Mouse (Mus musculus): Measurements from ENCODE around the gene Lsm3. TPM values are rescaled to one million over a fixed set of nuclear protein-coding genes. Genes with fewer than 3 reads are reported as not detected.

The Lsm3 gene
- polyA plus RNA-seq, 1 experiment from 2014 or later = 251 TPM

GRCm38 (mm10) chr6:91476541-91476940 is 39.2 kb upstream of the Lsm3 start:
- Histone ChIP-seq H3K36me3 (ENCODE audit: insufficient read depth, low read length) (peaks cover 42% of the 10 kb centered on the region), H3K9ac (replicated peaks; ENCODE audit: low read length) (no peak overlapping the region), H3K4me2 (replicated peaks; ENCODE audit: low read depth, low read length) (no peak overlapping the region), H3K9me3 (ENCODE audit: low read length) (no peaks in the 10 kb centered on the region), H3K4me3 (ENCODE audit: low read length) (no peak overlapping the region), H3K4me1 (ENCODE audit: insufficient read depth, low read length) (peaks cover 22% of the 10 kb centered on the region), H3K27ac (ENCODE audit: low read length) (no peak overlapping the region), H3K27me3 (ENCODE audit: insufficient read depth, low read length) (no peaks in the 10 kb centered on the region)
- ATAC-seq (ENCODE audit: low FRiP score, low TSS enrichment) = no peak
- 86% methylated on average over 2 of the region's 2 CpGs for WGBS

GRCm38 (mm10) chr6:91483371-91483770 is 32.4 kb upstream of the Lsm3 start:
- no peak overlapping the region for H3K4me3 ChIP-seq (ENCODE audit: low read length)
- H3K9ac ChIP-seq (replicated peaks; ENCODE audit: low read length) = no peak overlapping the region
- no peaks in the 10 kb centered on the region for H3K27me3 ChIP-seq (ENCODE audit: insufficient read depth, low read length)
- ATAC-seq (ENCODE audit: low FRiP score, low TSS enrichment) = no peak
- no peaks in the 10 kb centered on the region for H3K9me3 ChIP-seq (ENCODE audit: low read length)
- H3K4me2 ChIP-seq (replicated peaks; ENCODE audit: low read depth, low read length) = no peak overlapping the region
- WGBS = 88% methylated on average over 2 of the region's 2 CpGs
- H3K36me3 ChIP-seq (ENCODE audit: insufficient read depth, low read length) = peaks cover 86% of the 10 kb centered on the region
- H3K4me1 ChIP-seq (ENCODE audit: insufficient read depth, low read length) = no peaks in the 10 kb centered on the region
- H3K27ac ChIP-seq (ENCODE audit: low read length) = no peak overlapping the region

GRCm38 (mm10) chr6:91486736-91487453 is 28.8 kb upstream of the Lsm3 start:
- H3K36me3 ChIP-seq (ENCODE audit: insufficient read depth, low read length) = peaks cover 73% of the 10 kb centered on the region
- no peak overlapping the region for H3K9ac ChIP-seq (replicated peaks; ENCODE audit: low read length)
- ATAC-seq (ENCODE audit: low FRiP score, low TSS enrichment) = no peak
- no peak overlapping the region for H3K4me3 ChIP-seq (ENCODE audit: low read length)
- H3K27me3 ChIP-seq (ENCODE audit: insufficient read depth, low read length) = no peaks in the 10 kb centered on the region
- H3K4me2 ChIP-seq (replicated peaks; ENCODE audit: low read depth, low read length) = no peak overlapping the region
- 89% methylated on average over 15 of the region's 15 CpGs for WGBS
- no peaks in the 10 kb centered on the region for H3K4me1 ChIP-seq (ENCODE audit: insufficient read depth, low read length)
- no peak overlapping the region for H3K27ac ChIP-seq (ENCODE audit: low read length)
- H3K9me3 ChIP-seq (ENCODE audit: low read length) = no peaks in the 10 kb centered on the region

- H3K27me3 ChIP-seq (ENCODE audit: insufficient read depth, low read length) = no peaks in the 10 kb centered on the region
- no peak overlapping the region for H3K4me3 ChIP-seq (ENCODE audit: low read length)
- no peaks in the 10 kb centered on the region for H3K9me3 ChIP-seq (ENCODE audit: low read length)
- 76% methylated on average over 9 of the region's 9 CpGs for WGBS
- H3K9ac ChIP-seq (replicated peaks; ENCODE audit: low read length) = no peak overlapping the region
- ATAC-seq (ENCODE audit: low FRiP score, low TSS enrichment) = no peak
- H3K4me2 ChIP-seq (replicated peaks; ENCODE audit: low read depth, low read length) = no peak overlapping the region
- H3K27ac ChIP-seq (ENCODE audit: low read length) = no peak overlapping the region
- H3K4me1 ChIP-seq (ENCODE audit: insufficient read depth, low read length) = no peaks in the 10 kb centered on the region
- H3K36me3 ChIP-seq (ENCODE audit: insufficient read depth, low read length) = peaks cover 70% of the 10 kb centered on the region
Measured at GRCm38 (mm10) chr6:91488496-91489212, 27.1 kb upstream of the Lsm3 start.

GRCm38 (mm10) chr6:91489872-91490271 is 25.9 kb upstream of the Lsm3 start:
- H3K27ac ChIP-seq (ENCODE audit: low read length) = no peak overlapping the region
- ATAC-seq (ENCODE audit: low FRiP score, low TSS enrichment) = no peak

GRCm38 (mm10) chr6:91491004-91491403 is 24.7 kb upstream of the Lsm3 start:
- no peak overlapping the region for H3K4me2 ChIP-seq (replicated peaks; ENCODE audit: low read depth, low read length)
- H3K27me3 ChIP-seq (ENCODE audit: insufficient read depth, low read length) = no peaks in the 10 kb centered on the region
- 62% methylated on average over 6 of the region's 6 CpGs for WGBS
- peaks cover 62% of the 10 kb centered on the region for H3K36me3 ChIP-seq (ENCODE audit: insufficient read depth, low read length)
- no peaks in the 10 kb centered on the region for H3K4me1 ChIP-seq (ENCODE audit: insufficient read depth, low read length)
- ATAC-seq (ENCODE audit: low FRiP score, low TSS enrichment) = no peak
- no peaks in the 10 kb centered on the region for H3K9me3 ChIP-seq (ENCODE audit: low read length)
- no peak overlapping the region for H3K4me3 ChIP-seq (ENCODE audit: low read length)
- no peak overlapping the region for H3K27ac ChIP-seq (ENCODE audit: low read length)
- H3K9ac ChIP-seq (replicated peaks; ENCODE audit: low read length) = no peak overlapping the region

More at GRCm38 (mm10) chr6:91489872-91490271, 25.9 kb upstream of the Lsm3 start:
- Histone ChIP-seq H3K4me3 (ENCODE audit: low read length) (no peak overlapping the region), H3K36me3 (ENCODE audit: insufficient read depth, low read length) (peaks cover 67% of the 10 kb centered on the region), H3K27me3 (ENCODE audit: insufficient read depth, low read length) (no peaks in the 10 kb centered on the region), H3K9ac (replicated peaks; ENCODE audit: low read length) (no peak overlapping the region), H3K4me1 (ENCODE audit: insufficient read depth, low read length) (no peaks in the 10 kb centered on the region), H3K9me3 (ENCODE audit: low read length) (no peaks in the 10 kb centered on the region), H3K4me2 (replicated peaks; ENCODE audit: low read depth, low read length) (no peak overlapping the region)
- 92% methylated on average over 10 of the region's 10 CpGs for WGBS

- Histone ChIP-seq H3K27me3 (ENCODE audit: insufficient read depth, low read length) (no peaks in the 10 kb centered on the region), H3K4me1 (ENCODE audit: insufficient read depth, low read length) (no peaks in the 10 kb centered on the region), H3K9ac (replicated peaks; ENCODE audit: low read length) (no peak overlapping the region), H3K4me3 (ENCODE audit: low read length) (no peak overlapping the region), H3K27ac (ENCODE audit: low read length) (no peak overlapping the region), H3K36me3 (ENCODE audit: insufficient read depth, low read length) (peaks cover 61% of the 10 kb centered on the region), H3K9me3 (ENCODE audit: low read length) (no peaks in the 10 kb centered on the region), H3K4me2 (replicated peaks; ENCODE audit: low read depth, low read length) (no peak overlapping the region)
- no peak for ATAC-seq (ENCODE audit: low FRiP score, low TSS enrichment)
- WGBS = 90% methylated on average over 10 of the region's 10 CpGs
Measured at GRCm38 (mm10) chr6:91493053-91493452, 22.7 kb upstream of the Lsm3 start.

GRCm38 (mm10) chr6:91494526-91494925 is 21.2 kb upstream of the Lsm3 start:
- Histone ChIP-seq H3K27me3 (ENCODE audit: insufficient read depth, low read length) (no peaks in the 10 kb centered on the region), H3K27ac (ENCODE audit: low read length) (no peak overlapping the region), H3K36me3 (ENCODE audit: insufficient read depth, low read length) (peaks cover 70% of the 10 kb centered on the region), H3K4me1 (ENCODE audit: insufficient read depth, low read length) (no peaks in the 10 kb centered on the region), H3K4me3 (ENCODE audit: low read length) (no peak overlapping the region), H3K9ac (replicated peaks; ENCODE audit: low read length) (no peak overlapping the region), H3K4me2 (replicated peaks; ENCODE audit: low read depth, low read length) (no peak overlapping the region), H3K9me3 (ENCODE audit: low read length) (no peaks in the 10 kb centered on the region)
- ATAC-seq (ENCODE audit: low FRiP score, low TSS enrichment) = no peak
- WGBS = 89% methylated on average over 8 of the region's 8 CpGs

- Histone ChIP-seq H3K27me3 (ENCODE audit: insufficient read depth, low read length) (no peaks in the 10 kb centered on the region), H3K4me3 (ENCODE audit: low read length) (no peak overlapping the region), H3K4me2 (replicated peaks; ENCODE audit: low read depth, low read length) (no peak overlapping the region), H3K27ac (ENCODE audit: low read length) (no peak overlapping the region), H3K9ac (replicated peaks; ENCODE audit: low read length) (no peak overlapping the region), H3K36me3 (ENCODE audit: insufficient read depth, low read length) (peaks cover 93% of the 10 kb centered on the region), H3K4me1 (ENCODE audit: insufficient read depth, low read length) (no peaks in the 10 kb centered on the region), H3K9me3 (ENCODE audit: low read length) (no peaks in the 10 kb centered on the region; the same call in 1 of the 2 replicates)
- WGBS = 80% methylated on average over 1 of the region's 1 CpGs
- no peak for ATAC-seq (ENCODE audit: low FRiP score, low TSS enrichment)
Measured at GRCm38 (mm10) chr6:91503302-91503701, 12.4 kb upstream of the Lsm3 start.

- no peaks in the 10 kb centered on the region for H3K27me3 ChIP-seq (ENCODE audit: insufficient read depth, low read length)
- H3K36me3 ChIP-seq (ENCODE audit: insufficient read depth, low read length) = peaks cover 68% of the 10 kb centered on the region
- no peak overlapping the region for H3K9ac ChIP-seq (replicated peaks; ENCODE audit: low read length)
- 91% methylated on average over 5 of the region's 5 CpGs for WGBS
- no peak for ATAC-seq (ENCODE audit: low FRiP score, low TSS enrichment)
- H3K9me3 ChIP-seq (ENCODE audit: low read length) = no peaks in the 10 kb centered on the region; the same call in 1 of the 2 replicates
- H3K4me1 ChIP-seq (ENCODE audit: insufficient read depth, low read length) = no peaks in the 10 kb centered on the region
- no peak overlapping the region for H3K4me3 ChIP-seq (ENCODE audit: low read length)
- H3K27ac ChIP-seq (ENCODE audit: low read length) = no peak overlapping the region
- H3K4me2 ChIP-seq (replicated peaks; ENCODE audit: low read depth, low read length) = no peak overlapping the region
Measured at GRCm38 (mm10) chr6:91506036-91506435, 9.7 kb upstream of the Lsm3 start.
